Mouse (Mus musculus) neural tube, embryonic 11.5 days (tissue): Measurements from ENCODE around the gene Gm13030. TPM values are rescaled to one million over a fixed set of nuclear protein-coding genes. Genes with fewer than 3 reads are reported as not detected.
"Not testable (repeated sequence)": the region's sequence is repeated elsewhere in the genome, so short reads cannot be mapped to it uniquely, and the experiment has no call there.

ENCODE experiments used
- ATAC-seq: fragments of 200-750 bp; cut with Nextera tagmentation; 2 replicates; pipeline ENCODE4 v1.8.0; 2017; ENCODE audit warnings: moderate number of reproducible peaks, mild to moderate bottlenecking, moderate TSS enrichment, moderate library complexity; ENCODE audit not compliant: insufficient read depth, low FRiP score, low TSS enrichment
- DNase-seq: peaks from one replicate; pipeline ENCODE4 v3.0.0-alpha.2; 2015; ENCODE audit warnings: low spot score
- H3K27ac ChIP-seq: fragments of 300-500 bp; sonication (generic); 2 replicates; pipeline ENCODE4 v1.5.1; 2014; ENCODE audit warnings: low read depth, mild to moderate bottlenecking, low read length
- H3K27me3 ChIP-seq: fragments of 300-500 bp; sonication (generic); 2 replicates; pipeline ENCODE4 v1.6.1; 2014; ENCODE audit warnings: mild to moderate bottlenecking, low read length, mixed read lengths; ENCODE audit not compliant: control insufficient read depth, insufficient read depth
- H3K36me3 ChIP-seq: fragments of 300-500 bp; sonication (generic); 2 replicates; pipeline ENCODE4 v1.6.1; 2014; ENCODE audit warnings: mild to moderate bottlenecking, low read length, moderate library complexity, mixed read lengths; ENCODE audit not compliant: control insufficient read depth, insufficient read depth
- H3K4me1 ChIP-seq: fragments of 300-500 bp; sonication (generic); 2 replicates; pipeline ENCODE4 v1.6.1; 2014; ENCODE audit warnings: low read length, mixed read lengths; ENCODE audit not compliant: control insufficient read depth, insufficient read depth
- H3K4me2 ChIP-seq: fragments of 300-500 bp; sonication (generic); 2 replicates; pipeline ENCODE4 v1.6.1; 2014; ENCODE audit warnings: low read depth, mild to moderate bottlenecking, moderate library complexity
- H3K4me3 ChIP-seq: fragments of 300-500 bp; sonication (generic); 2 replicates; pipeline ENCODE4 v1.5.1; 2014; ENCODE audit warnings: low read depth, low read length
- H3K9ac ChIP-seq: fragments of 300-500 bp; sonication (generic); 2 replicates; pipeline ENCODE4 v1.6.1; 2014; ENCODE audit warnings: mild to moderate bottlenecking, low read length
- H3K9me3 ChIP-seq: fragments of 300-500 bp; sonication (generic); 2 replicates; pipeline ENCODE4 v1.6.1; 2016; ENCODE audit warnings: low read length; ENCODE audit not compliant: control insufficient read depth
- WGBS: fragments of 180-500 bp; shearing (Covaris S2); extraction: QIAGEN DNeasy Blood & Tissue Kit; methylation state at CpG from one replicate; pipeline ENCODE4 v1.1.7; 2014; 5-methylcytosine and 5-hydroxymethylcytosine counted together
- polyA plus RNA-seq: library from polyadenylated mRNA; unstranded; fragments of >200 nt; fragmentation: Nextera tagmentation; extraction: Ambion mirVana; gene quantifications from 2 replicates; pipeline ENCODE4 v1.2.1, GENCODE M21; 2014

Gm13030 gene
- polyA plus RNA-seq, 1 experiment from 2014 or later = not detected

DNA sequence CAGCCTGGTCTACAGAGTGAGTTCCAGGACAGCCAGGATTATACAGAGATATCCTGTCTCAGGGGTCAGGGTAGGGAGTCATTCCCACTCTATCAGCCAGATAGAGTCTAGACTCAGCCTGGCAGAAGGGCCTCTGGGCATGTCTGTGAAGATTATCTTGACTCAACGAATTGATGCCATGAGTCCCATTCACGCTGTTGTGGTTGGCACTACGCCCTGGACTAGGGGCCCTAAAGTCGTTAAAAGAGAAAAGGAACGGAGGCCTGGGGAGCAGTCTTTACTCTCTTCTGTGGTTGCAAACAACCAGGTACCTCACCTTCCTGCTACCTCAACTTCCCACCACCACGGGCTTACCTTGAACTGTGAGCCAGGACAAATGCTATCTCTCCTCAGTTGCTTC is 34.0 kb downstream of the Gm13030 start:
- no peak overlapping the region for H3K4me2 ChIP-seq
- H3K4me3 ChIP-seq = no peak overlapping the region
- H3K36me3 ChIP-seq = no peaks in the 10 kb centered on the region
- H3K4me1 ChIP-seq = no peaks in the 10 kb centered on the region
- H3K27me3 ChIP-seq = no peaks in the 10 kb centered on the region
- H3K27ac ChIP-seq = no peak overlapping the region
- WGBS = 89% methylated on average over 6 of the region's 6 CpGs
- DNase-seq (no peak), ATAC-seq (no peak)
- no peaks in the 10 kb centered on the region for H3K9me3 ChIP-seq
- no peak overlapping the region for H3K9ac ChIP-seq

GRCm38 (mm10) chr4:138827147-138827546 is 46.6 kb downstream of the Gm13030 start:
- ATAC-seq (no peak), DNase-seq (no peak)
- Histone ChIP-seq H3K9me3 (peaks cover 2% of the 10 kb centered on the region; the same call in 1 of the 2 replicates), H3K4me1 (no peaks in the 10 kb centered on the region), H3K36me3 (no peaks in the 10 kb centered on the region), H3K27me3 (no peaks in the 10 kb centered on the region), H3K4me2 (no peak overlapping the region), H3K27ac (no peak overlapping the region), H3K4me3 (no peak overlapping the region), H3K9ac (no peak overlapping the region)
- WGBS = 70% methylated on average over 11 of the region's 11 CpGs

DNA sequence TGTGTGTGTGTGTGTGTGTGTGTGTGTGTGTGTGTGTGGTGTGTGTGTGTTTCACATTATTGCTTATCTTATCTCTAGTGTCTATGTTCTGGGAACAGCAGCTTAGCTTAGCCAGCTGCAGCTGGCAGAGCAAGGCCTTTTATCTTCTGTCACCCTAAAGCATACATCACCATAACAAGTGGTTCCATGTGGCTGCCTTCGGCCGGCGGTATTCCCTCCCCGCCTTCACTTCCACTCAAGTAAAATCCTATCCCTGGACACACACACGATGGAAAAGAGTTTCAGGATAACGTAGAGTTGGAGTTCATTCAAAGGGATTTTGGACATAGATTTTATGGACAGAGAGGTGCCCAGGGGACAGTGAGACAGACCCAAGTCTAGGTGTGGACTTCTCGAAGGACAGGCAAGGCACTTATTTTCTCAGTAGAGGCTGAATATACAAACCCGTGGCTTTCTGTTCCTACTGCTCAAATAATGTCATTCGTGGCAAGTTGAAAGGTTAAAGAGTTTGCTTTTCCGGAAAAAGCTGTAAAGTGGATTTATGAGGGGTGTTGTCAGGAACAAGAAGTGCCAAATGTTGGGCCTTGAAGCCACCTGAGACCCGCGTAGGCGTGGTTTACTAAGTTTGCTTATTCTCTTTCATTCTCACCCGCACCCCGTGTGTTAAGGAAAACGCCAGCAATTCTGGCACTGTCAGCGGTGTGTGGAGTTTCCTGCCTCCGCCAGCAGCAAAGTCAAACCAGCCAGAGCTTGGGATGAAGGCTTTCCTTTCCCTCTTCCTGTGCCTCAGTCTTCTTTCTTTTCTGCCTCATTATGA is 47.8 kb downstream of the Gm13030 start:
- 38% methylated on average over 18 of the region's 18 CpGs for WGBS
- ATAC-seq (no peak), DNase-seq (no peak)
- Histone ChIP-seq H3K9me3 (peaks cover 2% of the 10 kb centered on the region; the same call in 1 of the 2 replicates), H3K4me2 (no peak overlapping the region), H3K27ac (no peak overlapping the region), H3K4me1 (no peaks in the 10 kb centered on the region), H3K27me3 (no peaks in the 10 kb centered on the region), H3K9ac (no peak overlapping the region), H3K36me3 (no peaks in the 10 kb centered on the region), H3K4me3 (no peak overlapping the region)

DNA sequence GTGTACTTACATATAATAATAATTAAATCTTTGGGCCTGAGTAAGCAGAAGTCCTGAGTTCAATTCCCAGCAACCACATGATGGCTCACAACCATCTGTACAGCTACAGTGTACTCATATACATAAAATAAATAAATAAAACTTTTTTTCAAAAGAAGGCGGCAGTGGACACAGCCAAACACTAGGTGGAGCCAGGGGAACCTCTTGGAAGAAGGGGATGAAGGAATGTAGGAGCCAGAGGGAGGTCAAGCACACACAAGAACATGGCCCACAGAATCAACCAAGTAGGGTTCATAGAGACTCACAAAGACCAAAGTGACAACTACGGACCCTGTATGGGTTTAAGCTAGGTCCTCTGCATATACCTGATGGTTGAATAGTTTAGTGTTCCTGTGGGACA is 49.1 kb downstream of the Gm13030 start:
- ATAC-seq (no peak), DNase-seq (no peak)
- H3K27me3 ChIP-seq = no peaks in the 10 kb centered on the region
- no peak overlapping the region for H3K9ac ChIP-seq
- no peaks in the 10 kb centered on the region for H3K4me1 ChIP-seq
- H3K36me3 ChIP-seq = no peaks in the 10 kb centered on the region
- H3K27ac ChIP-seq = no peak overlapping the region
- peaks cover 2% of the 10 kb centered on the region; the same call in 1 of the 2 replicates for H3K9me3 ChIP-seq
- 96% methylated on average over 2 of the region's 2 CpGs for WGBS
- H3K4me3 ChIP-seq = no peak overlapping the region
- no peak overlapping the region for H3K4me2 ChIP-seq

- not testable (repeated sequence) for H3K9ac ChIP-seq, H3K36me3 ChIP-seq, H3K4me2 ChIP-seq, H3K27ac ChIP-seq, DNase-seq, H3K9me3 ChIP-seq, ATAC-seq, H3K27me3 ChIP-seq, H3K4me1 ChIP-seq, H3K4me3 ChIP-seq
- 79% methylated on average over 2 of the region's 2 CpGs for WGBS
Observed at GRCm38 (mm10) chr4:138824161-138824560, 49.6 kb downstream of the Gm13030 start.

- Histone ChIP-seq H3K9ac (no peak overlapping the region), H3K9me3 (peaks cover 2% of the 10 kb centered on the region; the same call in 1 of the 2 replicates), H3K4me2 (no peak overlapping the region), H3K4me1 (no peaks in the 10 kb centered on the region), H3K36me3 (no peaks in the 10 kb centered on the region), H3K4me3 (no peak overlapping the region), H3K27ac (no peak overlapping the region), H3K27me3 (no peaks in the 10 kb centered on the region)
- no peak for DNase-seq
- WGBS = 92% methylated on average over 2 of the region's 2 CpGs
- ATAC-seq = no peak
Observed at GRCm38 (mm10) chr4:138821036-138821435, 52.7 kb downstream of the Gm13030 start.

Other genes starting within 250 kb of the Gm13030 start
- 0.23 and 0.48 TPM in 2 replicates for gene Vwa5b1, start 238.1 kb downstream of the Gm13030 start, polyA plus RNA-seq
- gene Pla2g2c, start 149.2 kb downstream of the Gm13030 start, polyA plus RNA-seq = 0.46 and 0.80 TPM in 2 replicates
- gene Ubxn10, start 136.8 kb downstream of the Gm13030 start, polyA plus RNA-seq = 0.84 and 1.0 TPM in 2 replicates
- 0.09 and 0.17 TPM in 2 replicates for gene Pla2g2f, start 116.3 kb downstream of the Gm13030 start, polyA plus RNA-seq
- 1.7 and 1.8 TPM in 2 replicates for gene Pla2g2d, start 98.2 kb downstream of the Gm13030 start, polyA plus RNA-seq
- not detected in 2 replicates for gene Pla2g5, start 10.5 kb downstream of the Gm13030 start, polyA plus RNA-seq
- not detected in 2 replicates for gene Pla2g2e, start 4.0 kb upstream of the Gm13030 start, polyA plus RNA-seq
- gene Otud3, start 40.0 kb upstream of the Gm13030 start, polyA plus RNA-seq = 2.8 and 3.3 TPM in 2 replicates
- not detected in 2 replicates for gene Rnf186, start 93.1 kb upstream of the Gm13030 start, polyA plus RNA-seq
- gene Tmco4, start 98.9 kb upstream of the Gm13030 start, polyA plus RNA-seq = 0.78 and 1.7 TPM in 2 replicates
- gene Htr6, start 201.6 kb upstream of the Gm13030 start, polyA plus RNA-seq = 0.11 TPM in 1 of 2 replicates, not detected in the other
- 22.0 and 22.8 TPM in 2 replicates for gene Nbl1, start 219.0 kb upstream of the Gm13030 start, polyA plus RNA-seq